Comparison of ENCODE assay signal across 8 mouse cellular contexts in genomic region chr2:75208821-75209758, GRCm38 (mm10).
A peak's percentile ranks its signal among the peaks of the same experiment; 100 is the strongest.
DNase-seq lines count a peak whose midpoint lies in the region; ATAC-seq lines count a peak whose summit lies in the region.

No protein-coding gene starts in this region.

- DNase-seq in hindbrain, embryonic 10.5 days (ENCODE audit: low spot score): peak; percentile 16
- peak; percentile 54 for DNase-seq in forebrain, embryonic 14.5 days (ENCODE audit: low spot score)
- DNase-seq in kidney, adult 18-20 months: peak; percentile 27
- DNase-seq in right cerebral cortex, adult 18-20 months: no peak
- no peak for DNase-seq in thymus, postnatal 36 days

- 70% methylated on average over 27 of the region's 27 CpGs for WGBS in hindbrain, embryonic 10.5 days
- WGBS in hindbrain, embryonic 16.5 days: 60% methylated on average over 27 of the region's 27 CpGs
- 44% methylated on average over 27 of the region's 27 CpGs for WGBS in forebrain, embryonic 14.5 days
- WGBS in limb, embryonic 12.5 days: 17% methylated on average over 27 of the region's 27 CpGs
- 73% methylated on average over 27 of the region's 27 CpGs for WGBS in midbrain, embryonic 16.5 days

- no peak for ATAC-seq in hindbrain, embryonic 16.5 days
- ATAC-seq in forebrain, embryonic 14.5 days: peak; percentile 29; the same call in 1 of the 2 replicates
- peak; percentile 71 for ATAC-seq in limb, embryonic 12.5 days (ENCODE audit: insufficient number of reproducible peaks, insufficient read depth, low FRiP score, low TSS enrichment, low read depth)
- ATAC-seq in midbrain, embryonic 16.5 days: no peak

- no peak overlapping the region for H3K9ac ChIP-seq in hindbrain, embryonic 16.5 days (ENCODE audit: low read depth, low read length)
- 0 out of 2 replicates have a peak overlapping the region, but pooled peaks have one; percentile 5 for H3K9ac ChIP-seq in forebrain, embryonic 14.5 days (ENCODE audit: low read length)
- H3K9ac ChIP-seq in limb, embryonic 12.5 days (replicated peaks): no peak overlapping the region
- H3K9ac ChIP-seq in midbrain, embryonic 16.5 days (ENCODE audit: low read depth, low read length): no peak overlapping the region

- no peaks in the 10 kb centered on the region; the same call in 1 of the 2 replicates for H3K4me1 ChIP-seq in hindbrain, embryonic 10.5 days (replicated peaks)
- H3K4me1 ChIP-seq in hindbrain, embryonic 16.5 days (ENCODE audit: control insufficient read depth, insufficient read depth, low read depth, low read length): peaks cover 6% of the 10 kb centered on the region
- peaks cover 12% of the 10 kb centered on the region; the same call in 1 of the 2 replicates for H3K4me1 ChIP-seq in forebrain, embryonic 14.5 days (ENCODE audit: control insufficient read depth, insufficient read depth, low read length)
- peaks cover 22% of the 10 kb centered on the region for H3K4me1 ChIP-seq in limb, embryonic 12.5 days (replicated peaks)
- no peaks in the 10 kb centered on the region; the same call in 1 of the 2 replicates for H3K4me1 ChIP-seq in midbrain, embryonic 16.5 days (ENCODE audit: control insufficient read depth, insufficient read depth, low read length)

- H3K9me3 ChIP-seq in hindbrain, embryonic 10.5 days: no peaks in the 10 kb centered on the region
- H3K9me3 ChIP-seq in hindbrain, embryonic 16.5 days (ENCODE audit: control insufficient read depth, low read length): no peaks in the 10 kb centered on the region
- no peaks in the 10 kb centered on the region for H3K9me3 ChIP-seq in forebrain, embryonic 14.5 days (replicated peaks; ENCODE audit: control insufficient read depth, low read length)
- H3K9me3 ChIP-seq in limb, embryonic 12.5 days: no peaks in the 10 kb centered on the region
- no peaks in the 10 kb centered on the region for H3K9me3 ChIP-seq in midbrain, embryonic 16.5 days (replicated peaks; ENCODE audit: control insufficient read depth, low read length, poor library complexity, severe bottlenecking)

- H3K27ac ChIP-seq in hindbrain, embryonic 10.5 days: 0 out of 2 replicates have a peak overlapping the region, but pooled peaks have one; percentile 4
- H3K27ac ChIP-seq in hindbrain, embryonic 16.5 days (ENCODE audit: low read depth, low read length): no peak overlapping the region
- peak overlapping the region; percentile 30; the same call in 1 of the 2 replicates for H3K27ac ChIP-seq in forebrain, embryonic 14.5 days (ENCODE audit: low read depth, low read length)
- H3K27ac ChIP-seq in limb, embryonic 12.5 days: peak overlapping the region; percentile 72
- H3K27ac ChIP-seq in midbrain, embryonic 16.5 days (ENCODE audit: low read length): no peak overlapping the region

- no peaks in the 10 kb centered on the region for H3K27me3 ChIP-seq in hindbrain, embryonic 10.5 days (ENCODE audit: insufficient read depth, poor library complexity, severe bottlenecking)
- no peaks in the 10 kb centered on the region for H3K27me3 ChIP-seq in hindbrain, embryonic 16.5 days (replicated peaks; ENCODE audit: control insufficient read depth, insufficient read depth, low read length)
- no peaks in the 10 kb centered on the region for H3K27me3 ChIP-seq in forebrain, embryonic 14.5 days (replicated peaks; ENCODE audit: control insufficient read depth, insufficient read depth, low read length)
- H3K27me3 ChIP-seq in limb, embryonic 12.5 days: peaks cover 9% of the 10 kb centered on the region; the same call in 1 of the 2 replicates
- no peaks in the 10 kb centered on the region for H3K27me3 ChIP-seq in midbrain, embryonic 16.5 days (ENCODE audit: control insufficient read depth, insufficient read depth, low read depth, low read length)

- no peak overlapping the region for H3K4me3 ChIP-seq in hindbrain, embryonic 10.5 days
- H3K4me3 ChIP-seq in hindbrain, embryonic 16.5 days (ENCODE audit: low read length): no peak overlapping the region
- no peak overlapping the region for H3K4me3 ChIP-seq in forebrain, embryonic 14.5 days (ENCODE audit: low read depth, low read length)
- H3K4me3 ChIP-seq in limb, embryonic 12.5 days (replicated peaks): 0 out of 2 replicates have a peak overlapping the region, but pooled peaks have one; percentile 5
- H3K4me3 ChIP-seq in midbrain, embryonic 16.5 days (ENCODE audit: low read depth, low read length): no peak overlapping the region

- H3K36me3 ChIP-seq in hindbrain, embryonic 10.5 days: no peaks in the 10 kb centered on the region
- H3K36me3 ChIP-seq in hindbrain, embryonic 16.5 days (ENCODE audit: control insufficient read depth, insufficient read depth, low read length): no peaks in the 10 kb centered on the region
- H3K36me3 ChIP-seq in forebrain, embryonic 14.5 days (ENCODE audit: control insufficient read depth, insufficient read depth, low read length): no peaks in the 10 kb centered on the region
- no peaks in the 10 kb centered on the region for H3K36me3 ChIP-seq in limb, embryonic 12.5 days
- H3K36me3 ChIP-seq in midbrain, embryonic 16.5 days (ENCODE audit: control insufficient read depth, insufficient read depth, low read length): no peaks in the 10 kb centered on the region

- no peak overlapping the region for H3K4me2 ChIP-seq in hindbrain, embryonic 16.5 days (ENCODE audit: low read length)
- H3K4me2 ChIP-seq in forebrain, embryonic 14.5 days (ENCODE audit: low read length): peak overlapping the region; percentile 24; the same call in 1 of the 2 replicates
- peak overlapping the region; percentile 42 for H3K4me2 ChIP-seq in limb, embryonic 12.5 days
- H3K4me2 ChIP-seq in midbrain, embryonic 16.5 days (ENCODE audit: low read length): no peak overlapping the region

Comparison
In these comparisons a context has a peak if more than half of its experiments do, and no peak if none do; other contexts are left out.
1. H3K27ac ChIP-seq: peak in hindbrain, embryonic 10.5 days (single experiment), forebrain, embryonic 14.5 days (single experiment) and limb, embryonic 12.5 days (single experiment); none in hindbrain, embryonic 16.5 days (single experiment) and midbrain, embryonic 16.5 days (single experiment).
2. DNase-seq: peak in hindbrain, embryonic 10.5 days (single experiment), forebrain, embryonic 14.5 days (single experiment) and kidney, adult 18-20 months (single experiment); none in right cerebral cortex, adult 18-20 months (single experiment) and thymus, postnatal 36 days (0 of 2).
3. ATAC-seq: peak in forebrain, embryonic 14.5 days (single experiment) and limb, embryonic 12.5 days (single experiment); none in hindbrain, embryonic 16.5 days (single experiment) and midbrain, embryonic 16.5 days (single experiment).
4. H3K4me2 ChIP-seq: peak in forebrain, embryonic 14.5 days (single experiment) and limb, embryonic 12.5 days (single experiment); none in hindbrain, embryonic 16.5 days (single experiment) and midbrain, embryonic 16.5 days (single experiment).